Mouse (Mus musculus): ENCODE measurements around the gene Olfr705. TPM values are rescaled to one million over a fixed set of nuclear protein-coding genes. Genes with fewer than 3 reads are reported as not detected.
"Not testable (repeated sequence)": the region's sequence is repeated elsewhere in the genome, so short reads cannot be mapped to it uniquely, and the experiment has no call there.

Olfr705 gene
- not detected in 2 replicates for polyA plus RNA-seq (2016; fragmentation: Nextera tagmentation; extraction: Ambion mirVana)

DNA sequence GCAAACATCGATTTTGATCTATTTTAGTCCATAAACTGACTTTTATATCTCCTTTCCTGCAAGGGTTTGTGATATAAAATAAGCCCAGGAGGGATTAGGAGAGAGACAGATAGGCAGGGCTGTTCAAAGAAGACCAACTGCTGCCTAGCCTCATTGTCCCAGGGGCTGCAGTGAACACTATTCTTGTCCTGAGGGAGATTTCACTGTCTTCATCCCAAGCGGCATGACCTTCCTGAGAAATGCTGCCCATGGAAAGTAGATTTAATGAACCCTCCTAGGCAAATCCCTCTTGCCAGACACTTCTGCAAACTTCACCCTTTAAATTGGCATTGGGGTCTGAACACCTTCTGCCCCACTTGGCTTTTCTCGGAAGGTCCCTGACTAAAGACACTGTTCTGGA is at the start of gene Olfr705:
TSS of gene Olfr705 (minus strand) at position 101 of the 400 bp plus-strand sequence.
- Histone ChIP-seq H3K9ac (replicated peaks) (no peak within 1 kb of the TSS), H3K4me3 (no peak within 1 kb of the TSS), H3K4me1 (no peaks in the 10 kb centered on the region), H3K27ac (replicated peaks) (no peak within 1 kb of the TSS), H3K9me3 (no peaks in the 10 kb centered on the region), H3K4me2 (replicated peaks) (no peak within 1 kb of the TSS), H3K36me3 (no peaks in the 10 kb centered on the region), H3K27me3 (no peaks in the 10 kb centered on the region)
- ATAC-seq (ENCODE audit: low FRiP score, low read depth): no peak
- 77% methylated on average over 3 of the region's 3 CpGs for WGBS

- 89% methylated on average over 7 of the region's 7 CpGs for WGBS
- H3K4me2 ChIP-seq (replicated peaks); H3K27ac ChIP-seq (replicated peaks); H3K4me3 ChIP-seq; H3K4me1 ChIP-seq; H3K36me3 ChIP-seq; H3K27me3 ChIP-seq; H3K9me3 ChIP-seq; H3K9ac ChIP-seq (replicated peaks); ATAC-seq (ENCODE audit: low FRiP score, low read depth): not testable (repeated sequence)
These were observed 44.3 kb upstream of the Olfr705 start for GRCm38 (mm10) chr7:106920961-106921360.

DNA sequence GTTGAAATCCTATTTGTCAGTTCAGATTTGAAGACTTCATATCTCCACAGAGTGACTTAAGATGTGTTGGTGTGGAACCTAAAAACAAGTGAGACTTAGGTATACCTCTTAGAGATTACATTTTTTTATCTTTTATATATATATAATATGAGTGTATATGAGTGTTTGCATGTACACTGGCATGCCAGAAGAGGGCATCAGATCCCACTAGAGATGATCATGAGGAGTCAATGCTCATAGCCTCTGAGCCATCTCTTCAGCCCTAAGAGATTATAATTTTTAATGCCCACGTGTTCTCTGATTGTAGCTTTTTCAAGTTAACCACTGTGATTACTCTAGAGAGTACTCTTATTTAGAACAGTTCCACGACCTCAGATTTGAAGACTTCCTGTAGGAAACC is 31.0 kb upstream of the Olfr705 start, which contains the start of gene Olfr1532-ps1:
TSS of gene Olfr1532-ps1 (plus strand) at position 326 of the 400 bp plus-strand sequence.
- no peak within 1 kb of the TSS for H3K4me2 ChIP-seq (replicated peaks)
- no peak within 1 kb of the TSS for H3K27ac ChIP-seq (replicated peaks)
- ATAC-seq (ENCODE audit: low FRiP score, low read depth): no peak
- no peaks in the 10 kb centered on the region for H3K36me3 ChIP-seq
- H3K4me1 ChIP-seq: no peaks in the 10 kb centered on the region
- H3K4me3 ChIP-seq: no peak within 1 kb of the TSS
- H3K9me3 ChIP-seq: no peaks in the 10 kb centered on the region
- 58% methylated on average over 2 of the region's 2 CpGs for WGBS
- H3K9ac ChIP-seq (replicated peaks): no peak within 1 kb of the TSS
- no peaks in the 10 kb centered on the region for H3K27me3 ChIP-seq

GRCm38 (mm10) chr7:106901141-106901540 is 24.4 kb upstream of the Olfr705 start, which contains the start of gene Olfr707:
Gene Olfr707 (minus strand): TSS chr7:106901241.
- H3K9ac ChIP-seq (replicated peaks); ATAC-seq (ENCODE audit: low FRiP score, low read depth); H3K36me3 ChIP-seq; H3K4me1 ChIP-seq; H3K27ac ChIP-seq (replicated peaks); H3K4me2 ChIP-seq (replicated peaks); H3K9me3 ChIP-seq; H3K27me3 ChIP-seq; H3K4me3 ChIP-seq: not testable (repeated sequence)
- WGBS: 85% methylated on average over 3 of the region's 3 CpGs

- Histone ChIP-seq H3K4me2 (replicated peaks) (no peak within 1 kb of the TSS), H3K4me1 (no peaks in the 10 kb centered on the region), H3K36me3 (no peaks in the 10 kb centered on the region), H3K27ac (replicated peaks) (no peak within 1 kb of the TSS), H3K9me3 (no peaks in the 10 kb centered on the region), H3K9ac (replicated peaks) (no peak within 1 kb of the TSS), H3K27me3 (no peaks in the 10 kb centered on the region), H3K4me3 (no peak within 1 kb of the TSS)
- WGBS: 86% methylated on average over 2 of the region's 2 CpGs
- no peak for ATAC-seq (ENCODE audit: low FRiP score, low read depth)
These were observed 11.4 kb upstream of the Olfr705 start, which contains the start of gene Olfr706 for GRCm38 (mm10) chr7:106888062-106888461. Gene Olfr706 (minus strand): TSS chr7:106888162.

DNA sequence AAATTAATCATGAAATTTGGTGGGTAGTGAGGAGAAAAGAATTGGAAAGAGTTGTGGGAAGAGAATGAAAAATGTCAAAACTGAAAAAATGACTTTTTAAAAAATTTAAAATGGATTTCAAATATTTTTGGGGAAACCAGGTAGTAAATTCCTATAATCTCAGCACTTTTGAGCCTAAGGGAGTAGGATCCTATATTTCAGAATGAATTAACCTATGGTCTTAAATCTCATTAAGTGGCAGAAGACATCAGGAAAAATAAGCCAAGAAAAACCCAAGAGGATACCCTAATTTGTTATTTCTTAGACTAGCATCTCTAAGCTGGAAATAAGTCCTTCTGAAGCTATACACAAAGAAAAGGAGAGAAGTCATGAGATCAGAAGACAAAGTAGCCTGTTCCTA is 13.8 kb downstream of the Olfr705 start, which contains the start of gene Olfr704:
TSS of gene Olfr704 (plus strand) at position 301 of the 400 bp plus-strand sequence.
- Histone ChIP-seq H3K36me3 (no peaks in the 10 kb centered on the region), H3K4me1 (no peaks in the 10 kb centered on the region), H3K9me3 (no peaks in the 10 kb centered on the region), H3K4me3 (no peak within 1 kb of the TSS), H3K27me3 (no peaks in the 10 kb centered on the region), H3K27ac (replicated peaks) (no peak within 1 kb of the TSS), H3K9ac (replicated peaks) (no peak within 1 kb of the TSS), H3K4me2 (replicated peaks) (no peak within 1 kb of the TSS)
- ATAC-seq (ENCODE audit: low FRiP score, low read depth): no peak

GRCm38 (mm10) chr7:106843060-106843459 is 33.6 kb downstream of the Olfr705 start, which contains the start of gene Olfr703:
Gene Olfr703 (plus strand): TSS chr7:106843360.
- H3K4me2 ChIP-seq (replicated peaks): no peak within 1 kb of the TSS
- no peaks in the 10 kb centered on the region for H3K9me3 ChIP-seq
- no peaks in the 10 kb centered on the region for H3K4me1 ChIP-seq
- no peaks in the 10 kb centered on the region for H3K27me3 ChIP-seq
- H3K27ac ChIP-seq (replicated peaks): no peak within 1 kb of the TSS
- no peak within 1 kb of the TSS for H3K9ac ChIP-seq (replicated peaks)
- H3K36me3 ChIP-seq: no peaks in the 10 kb centered on the region
- no peak within 1 kb of the TSS for H3K4me3 ChIP-seq
- 80% methylated on average over 2 of the region's 2 CpGs for WGBS
- ATAC-seq (ENCODE audit: low FRiP score, low read depth): no peak

DNA sequence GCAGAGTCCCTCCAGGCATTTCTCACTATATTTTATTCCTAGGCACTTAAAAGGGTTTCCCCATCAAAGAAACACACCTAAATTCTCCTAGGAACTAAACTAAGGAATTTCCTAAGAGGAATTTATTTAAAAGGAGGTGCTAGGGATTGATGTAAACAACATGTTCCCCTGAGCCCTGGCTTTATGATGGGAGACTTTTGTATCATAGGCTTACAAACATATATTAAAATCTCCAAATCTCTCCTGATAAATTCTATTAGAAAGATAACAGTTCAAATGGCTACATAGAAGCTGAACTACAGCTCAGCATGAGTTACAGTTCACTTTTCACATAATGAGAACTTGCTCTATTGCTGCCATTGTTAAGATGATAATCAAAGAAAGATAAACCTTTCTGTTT is 42.9 kb downstream of the Olfr705 start, which contains the start of gene Olfr702:
TSS of gene Olfr702 (minus strand) at position 101 of the 400 bp plus-strand sequence.
- H3K27me3 ChIP-seq: no peaks in the 10 kb centered on the region
- ATAC-seq (ENCODE audit: low FRiP score, low read depth): no peak

More for the DNA sequence above, 42.9 kb downstream of the Olfr705 start, which contains the start of gene Olfr702:
- Histone ChIP-seq H3K9me3 (no peaks in the 10 kb centered on the region), H3K36me3 (no peaks in the 10 kb centered on the region), H3K9ac (replicated peaks) (no peak within 1 kb of the TSS), H3K4me1 (no peaks in the 10 kb centered on the region), H3K4me2 (replicated peaks) (no peak within 1 kb of the TSS), H3K27ac (replicated peaks) (no peak within 1 kb of the TSS), H3K4me3 (no peak within 1 kb of the TSS)

Other genes starting within 250 kb of the Olfr705 start
- gene Olfr693, start 196.3 kb downstream of the Olfr705 start, polyA plus RNA-seq (2016; fragmentation: Nextera tagmentation; extraction: Ambion mirVana): not detected in 2 replicates
- gene Olfr694, start 185.1 kb downstream of the Olfr705 start, polyA plus RNA-seq (2016; fragmentation: Nextera tagmentation; extraction: Ambion mirVana): not detected in 2 replicates
- gene Olfr695, start 160.5 kb downstream of the Olfr705 start, polyA plus RNA-seq (2016; fragmentation: Nextera tagmentation; extraction: Ambion mirVana): not detected in 2 replicates
- gene Olfr697, start 134.4 kb downstream of the Olfr705 start, polyA plus RNA-seq (2016; fragmentation: Nextera tagmentation; extraction: Ambion mirVana): not detected in 2 replicates
- not detected in 2 replicates for gene Olfr698, start 121.5 kb downstream of the Olfr705 start, polyA plus RNA-seq (2016; fragmentation: Nextera tagmentation; extraction: Ambion mirVana)
- gene Olfr699, start 83.7 kb downstream of the Olfr705 start, polyA plus RNA-seq (2016; fragmentation: Nextera tagmentation; extraction: Ambion mirVana): not detected in 2 replicates
- not detected in 2 replicates for gene Olfr700, start 68.1 kb downstream of the Olfr705 start, polyA plus RNA-seq (2016; fragmentation: Nextera tagmentation; extraction: Ambion mirVana)
- gene Olfr701, start 62.8 kb downstream of the Olfr705 start, polyA plus RNA-seq (2016; fragmentation: Nextera tagmentation; extraction: Ambion mirVana): not detected in 2 replicates
- gene Olfr702, start 43.0 kb downstream of the Olfr705 start, polyA plus RNA-seq (2016; fragmentation: Nextera tagmentation; extraction: Ambion mirVana): not detected in 2 replicates
- not detected in 2 replicates for gene Olfr703, start 33.5 kb downstream of the Olfr705 start, polyA plus RNA-seq (2016; fragmentation: Nextera tagmentation; extraction: Ambion mirVana)
- not detected in 2 replicates for gene Olfr704, start 13.7 kb downstream of the Olfr705 start, polyA plus RNA-seq (2016; fragmentation: Nextera tagmentation; extraction: Ambion mirVana)
- gene Olfr706, start 11.3 kb upstream of the Olfr705 start, polyA plus RNA-seq (2016; fragmentation: Nextera tagmentation; extraction: Ambion mirVana): not detected in 2 replicates
- gene Olfr707, start 24.4 kb upstream of the Olfr705 start, polyA plus RNA-seq (2016; fragmentation: Nextera tagmentation; extraction: Ambion mirVana): not detected in 2 replicates
- gene Olfr1532-ps1, start 31.1 kb upstream of the Olfr705 start, polyA plus RNA-seq (2016; fragmentation: Nextera tagmentation; extraction: Ambion mirVana): not detected in 2 replicates
- gene Olfr709-ps1, start 55.3 kb upstream of the Olfr705 start, polyA plus RNA-seq (2016; fragmentation: Nextera tagmentation; extraction: Ambion mirVana): not detected in 2 replicates
- gene Olfr710, start 71.4 kb upstream of the Olfr705 start, polyA plus RNA-seq (2016; fragmentation: Nextera tagmentation; extraction: Ambion mirVana): not detected in 2 replicates
- gene Olfr6, start 87.0 kb upstream of the Olfr705 start, polyA plus RNA-seq (2016; fragmentation: Nextera tagmentation; extraction: Ambion mirVana): not detected in 2 replicates
- not detected in 2 replicates for gene Olfr711, start 98.6 kb upstream of the Olfr705 start, polyA plus RNA-seq (2016; fragmentation: Nextera tagmentation; extraction: Ambion mirVana)
- not detected in 2 replicates for gene Olfr2, start 129.2 kb upstream of the Olfr705 start, polyA plus RNA-seq (2016; fragmentation: Nextera tagmentation; extraction: Ambion mirVana)
- gene Olfr713, start 154.3 kb upstream of the Olfr705 start, polyA plus RNA-seq (2016; fragmentation: Nextera tagmentation; extraction: Ambion mirVana): not detected in 2 replicates
- gene Olfr714, start 194.1 kb upstream of the Olfr705 start, polyA plus RNA-seq (2016; fragmentation: Nextera tagmentation; extraction: Ambion mirVana): not detected in 2 replicates
- not detected in 2 replicates for gene Olfr17, start 216.3 kb upstream of the Olfr705 start, polyA plus RNA-seq (2016; fragmentation: Nextera tagmentation; extraction: Ambion mirVana)
- not detected in 2 replicates for gene Olfr715b, start 233.5 kb upstream of the Olfr705 start, polyA plus RNA-seq (2016; fragmentation: Nextera tagmentation; extraction: Ambion mirVana)